Mouse (Mus musculus) heart, embryonic 12.5 days (tissue): Measurements from ENCODE around the gene Trim32. TPM values are rescaled to one million over a fixed set of nuclear protein-coding genes. Genes with fewer than 3 reads are reported as not detected.

Experiments used
- ATAC-seq: fragments of 200-750 bp; cut with Nextera tagmentation; 2 replicates; pipeline ENCODE4 v1.8.0; 2017; ENCODE audit warnings: moderate TSS enrichment, moderate library complexity; ENCODE audit not compliant: insufficient number of reproducible peaks, low FRiP score
- H3K27ac ChIP-seq: fragments of 300-500 bp; sonication (generic); 2 replicates; pipeline ENCODE4 v1.5.1; 2016; ENCODE audit warnings: mild to moderate bottlenecking, moderate library complexity; ENCODE audit not compliant: poor library complexity, severe bottlenecking
- H3K27me3 ChIP-seq: fragments of 300-500 bp; sonication (generic); replicated peaks from 2 replicates; pipeline ENCODE4 v1.6.1; 2016; ENCODE audit warnings: mild to moderate bottlenecking, moderate library complexity
- H3K36me3 ChIP-seq: fragments of 300-500 bp; sonication (generic); 2 replicates; pipeline ENCODE4 v1.6.1; 2016; ENCODE audit warnings: mild to moderate bottlenecking, moderate library complexity
- H3K4me1 ChIP-seq: fragments of 300-500 bp; sonication (generic); replicated peaks from 2 replicates; pipeline ENCODE4 v1.6.1; 2016; ENCODE audit warnings: mild to moderate bottlenecking
- H3K4me2 ChIP-seq: fragments of 300-500 bp; sonication (generic); 2 replicates; pipeline ENCODE4 v1.6.1; 2016; ENCODE audit warnings: mild to moderate bottlenecking, moderate library complexity
- H3K4me3 ChIP-seq: fragments of 300-500 bp; sonication (generic); 2 replicates; pipeline ENCODE4 v1.5.1; 2016; ENCODE audit warnings: mild to moderate bottlenecking
- H3K9ac ChIP-seq: fragments of 300-500 bp; sonication (generic); 2 replicates; pipeline ENCODE4 v1.6.1; 2016; ENCODE audit warnings: mild to moderate bottlenecking, moderate library complexity
- H3K9me3 ChIP-seq: fragments of 300-500 bp; sonication (generic); replicated peaks from 2 replicates; pipeline ENCODE4 v1.6.1; 2016; ENCODE audit warnings: mild to moderate bottlenecking, moderate library complexity
- WGBS: fragments of 180-500 bp; shearing (Covaris S2); methylation state at CpG from one replicate; pipeline ENCODE4 v1.1.7; 2016; 5-methylcytosine and 5-hydroxymethylcytosine counted together
- polyA plus RNA-seq: library from polyadenylated mRNA; unstranded; fragments of >200 nt; fragmentation: Nextera tagmentation; extraction: Ambion mirVana; gene quantifications from 2 replicates; pipeline ENCODE4 v1.2.1, GENCODE M21; 2016

Trim32 gene
- 37.3 and 39.5 TPM in 2 replicates for polyA plus RNA-seq

DNA sequence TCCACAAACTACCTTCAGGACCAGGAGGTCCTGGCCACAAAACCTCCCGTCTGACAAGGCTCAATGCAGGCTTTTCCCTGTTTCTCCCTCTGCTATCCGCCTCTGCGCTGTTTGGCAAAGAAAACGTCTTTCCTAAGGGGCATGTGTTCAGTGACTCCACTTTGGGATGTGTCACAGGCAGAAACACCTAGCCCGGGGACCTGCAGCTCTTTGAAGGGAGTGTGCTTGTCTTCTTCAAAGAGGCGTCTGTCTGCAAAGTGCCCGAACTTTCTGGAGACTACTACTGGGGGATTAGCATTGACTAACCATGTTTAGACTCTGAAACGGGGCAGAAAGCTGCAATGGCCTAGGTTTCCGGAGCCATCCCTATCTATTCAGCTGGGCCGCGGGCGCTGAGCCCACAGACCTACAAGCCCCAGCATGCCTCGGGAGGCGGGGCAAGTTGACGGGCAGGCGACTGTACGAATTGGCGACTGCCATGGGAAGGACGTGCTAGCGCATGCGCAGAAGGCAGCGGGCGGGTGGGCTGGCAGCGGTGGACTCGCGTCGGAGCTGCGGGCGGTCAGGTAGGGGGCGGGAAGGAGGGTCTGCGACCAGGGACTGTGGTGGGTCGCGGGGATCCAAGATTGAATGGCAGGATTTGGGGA lies at the start of gene Trim32:
Trim32 (plus strand) TSS at position 483 of the 647 bp plus-strand sequence.
- Histone ChIP-seq H3K9ac (peak within 1 kb of the TSS; percentile 94), H3K27me3 (no peaks in the 10 kb centered on the region), H3K9me3 (no peaks in the 10 kb centered on the region), H3K4me3 (peak within 1 kb of the TSS; percentile 90), H3K4me2 (peak within 1 kb of the TSS; percentile 88), H3K36me3 (no peaks in the 10 kb centered on the region), H3K4me1 (peaks cover 37% of the 10 kb centered on the region), H3K27ac (peak within 1 kb of the TSS; percentile 54; the same call in 1 of the 2 replicates)
- peak; percentile 93 for ATAC-seq
- WGBS, result 2% methylated on average over 33 of the region's 33 CpGs

DNA sequence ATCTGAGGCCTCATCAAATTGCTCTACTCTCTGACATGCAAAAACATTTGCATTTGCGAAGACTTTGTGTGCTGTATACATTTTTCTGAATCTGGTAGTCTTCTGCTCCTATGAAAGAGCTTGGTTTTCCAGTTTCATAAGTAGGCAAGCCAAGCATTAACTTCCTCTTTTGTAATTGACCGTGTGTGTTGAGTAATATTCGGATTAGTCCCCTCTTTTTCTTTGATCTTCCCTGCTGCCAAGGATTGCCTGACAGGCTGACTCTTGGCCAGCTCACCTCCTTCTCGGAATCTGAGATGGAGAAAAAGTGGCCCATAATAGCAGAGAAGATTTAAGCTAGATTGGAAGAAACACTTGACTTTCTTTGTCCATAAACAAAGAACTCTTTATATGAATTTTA lies 39.3 kb upstream of the Trim32 start:
- Histone ChIP-seq H3K27me3 (no peaks in the 10 kb centered on the region), H3K27ac (no peak overlapping the region), H3K4me3 (no peak overlapping the region), H3K4me2 (no peak overlapping the region), H3K36me3 (no peaks in the 10 kb centered on the region), H3K9ac (no peak overlapping the region), H3K9me3 (no peaks in the 10 kb centered on the region), H3K4me1 (no peaks in the 10 kb centered on the region)
- WGBS, result 75% methylated on average over 4 of the region's 4 CpGs
- no peak for ATAC-seq

DNA sequence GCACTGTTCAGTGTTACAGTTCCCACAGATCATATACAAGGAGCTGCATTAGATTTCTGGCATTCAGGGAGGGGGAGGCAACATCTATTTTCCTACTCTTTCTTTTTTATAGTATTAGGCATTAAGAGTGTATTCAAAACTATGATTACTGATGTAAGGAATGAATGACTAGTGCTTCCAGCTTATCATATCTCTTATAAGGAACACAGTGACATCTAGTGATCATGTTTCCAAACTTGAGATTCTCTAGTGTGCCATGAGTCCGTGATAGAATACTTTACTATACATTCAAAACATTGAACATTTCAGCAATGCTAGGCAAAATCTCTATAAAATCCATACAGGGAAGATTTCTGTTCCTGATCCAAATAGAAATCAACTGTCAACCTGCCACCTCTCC lies 24.5 kb upstream of the Trim32 start:
- WGBS, result 65% methylated on average over 1 of the region's 1 CpGs
- Histone ChIP-seq H3K4me2 (no peak overlapping the region), H3K4me1 (no peaks in the 10 kb centered on the region), H3K4me3 (no peak overlapping the region), H3K36me3 (no peaks in the 10 kb centered on the region), H3K9me3 (no peaks in the 10 kb centered on the region), H3K27ac (no peak overlapping the region), H3K9ac (no peak overlapping the region), H3K27me3 (no peaks in the 10 kb centered on the region)
- no peak for ATAC-seq

DNA sequence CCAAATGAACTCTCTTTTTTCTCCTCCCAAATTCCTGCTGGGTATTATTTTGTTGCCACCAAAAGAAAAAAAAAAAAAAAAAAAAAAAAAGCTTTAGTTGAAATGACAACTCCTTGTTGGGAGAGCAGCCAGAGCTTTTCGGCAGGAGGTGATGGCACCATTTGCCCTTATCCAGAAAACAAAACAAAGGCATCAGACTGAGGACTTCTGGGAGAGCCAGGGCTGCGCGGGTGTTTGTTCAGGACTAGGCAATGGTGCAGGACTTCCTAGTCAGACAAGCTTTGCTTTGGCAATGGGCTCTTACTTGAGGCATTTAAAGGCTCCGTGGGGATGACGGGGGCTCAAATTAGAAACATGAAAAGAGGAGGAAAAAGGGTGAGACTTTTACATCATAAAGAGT lies 17.8 kb upstream of the Trim32 start:
- Histone ChIP-seq H3K4me3 (no peak overlapping the region), H3K27me3 (no peaks in the 10 kb centered on the region), H3K36me3 (no peaks in the 10 kb centered on the region), H3K9ac (no peak overlapping the region), H3K4me2 (no peak overlapping the region), H3K9me3 (no peaks in the 10 kb centered on the region), H3K4me1 (peaks cover 8% of the 10 kb centered on the region; the same call in 1 of the 2 replicates), H3K27ac (no peak overlapping the region)
- 37% methylated on average over 5 of the region's 5 CpGs for WGBS
- ATAC-seq, result no peak

DNA sequence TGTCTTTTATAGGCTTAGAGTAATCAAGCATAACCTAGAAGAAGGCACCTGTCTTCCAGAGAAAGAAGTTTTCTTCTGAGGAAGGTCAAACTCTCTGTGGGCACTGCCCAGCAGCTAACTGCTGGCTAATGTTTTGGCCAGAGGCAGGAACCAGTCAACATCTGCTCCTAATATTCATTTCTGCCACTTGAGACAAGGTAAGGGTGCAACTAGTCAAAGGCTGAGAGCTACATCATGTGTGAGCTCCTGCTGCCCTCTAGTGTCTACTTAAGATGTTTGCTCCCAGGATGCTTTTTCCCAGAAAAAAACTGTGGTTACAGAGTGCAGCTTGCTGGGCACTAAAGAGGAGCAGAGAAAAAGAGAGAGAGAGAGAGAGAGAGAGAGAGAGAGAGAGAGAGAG lies 15.0 kb upstream of the Trim32 start:
- H3K27ac ChIP-seq, result no peak overlapping the region
- H3K9me3 ChIP-seq, result no peaks in the 10 kb centered on the region
- no peak overlapping the region for H3K9ac ChIP-seq
- ATAC-seq, result no peak
- H3K4me1 ChIP-seq, result peaks cover 8% of the 10 kb centered on the region; the same call in 1 of the 2 replicates
- no peak overlapping the region for H3K4me3 ChIP-seq
- no peaks in the 10 kb centered on the region for H3K36me3 ChIP-seq
- H3K27me3 ChIP-seq, result no peaks in the 10 kb centered on the region
- no peak overlapping the region for H3K4me2 ChIP-seq

DNA sequence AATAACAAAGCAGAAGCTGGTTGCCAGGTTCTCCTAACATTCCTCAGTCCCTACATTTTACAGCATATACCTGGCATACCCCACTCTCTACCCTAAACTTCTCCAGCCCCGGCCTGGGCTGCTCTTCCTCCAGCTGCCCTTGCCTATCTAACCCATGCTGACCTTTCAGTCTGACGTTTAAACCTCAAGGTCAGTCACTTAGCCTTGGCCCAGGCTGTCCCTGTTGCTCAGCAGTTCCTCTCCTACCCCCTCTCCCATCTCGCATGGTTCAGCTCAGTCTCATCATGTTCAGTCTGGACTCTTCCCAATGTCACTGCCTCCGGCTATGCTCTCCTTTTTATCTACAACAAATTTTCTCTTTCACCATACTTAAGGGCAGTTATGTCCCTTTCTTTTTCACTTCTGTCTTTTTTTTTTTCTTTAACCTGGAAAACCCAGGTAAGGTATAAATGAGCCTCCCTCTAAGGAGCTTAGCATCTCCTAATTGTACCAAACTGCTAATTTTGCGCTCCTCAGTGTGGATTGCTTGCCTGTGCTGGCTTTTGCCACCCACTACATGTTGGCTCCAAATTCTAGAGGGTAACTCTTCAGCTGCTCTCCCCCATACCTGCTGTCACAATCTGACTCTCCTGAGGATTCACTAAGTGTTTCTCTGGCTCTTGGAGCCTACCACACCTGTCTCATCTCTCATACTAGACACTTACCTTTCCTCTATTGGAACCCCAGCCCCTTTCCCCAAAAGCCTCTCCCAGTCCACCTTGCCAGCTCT lies 10.0 kb upstream of the Trim32 start:
- Histone ChIP-seq H3K4me1 (no peaks in the 10 kb centered on the region), H3K27me3 (no peaks in the 10 kb centered on the region), H3K27ac (no peak overlapping the region), H3K9me3 (no peaks in the 10 kb centered on the region), H3K4me3 (no peak overlapping the region), H3K9ac (no peak overlapping the region), H3K4me2 (no peak overlapping the region), H3K36me3 (no peaks in the 10 kb centered on the region)
- 62% methylated on average over 5 of the region's 5 CpGs for WGBS
- no peak for ATAC-seq

DNA sequence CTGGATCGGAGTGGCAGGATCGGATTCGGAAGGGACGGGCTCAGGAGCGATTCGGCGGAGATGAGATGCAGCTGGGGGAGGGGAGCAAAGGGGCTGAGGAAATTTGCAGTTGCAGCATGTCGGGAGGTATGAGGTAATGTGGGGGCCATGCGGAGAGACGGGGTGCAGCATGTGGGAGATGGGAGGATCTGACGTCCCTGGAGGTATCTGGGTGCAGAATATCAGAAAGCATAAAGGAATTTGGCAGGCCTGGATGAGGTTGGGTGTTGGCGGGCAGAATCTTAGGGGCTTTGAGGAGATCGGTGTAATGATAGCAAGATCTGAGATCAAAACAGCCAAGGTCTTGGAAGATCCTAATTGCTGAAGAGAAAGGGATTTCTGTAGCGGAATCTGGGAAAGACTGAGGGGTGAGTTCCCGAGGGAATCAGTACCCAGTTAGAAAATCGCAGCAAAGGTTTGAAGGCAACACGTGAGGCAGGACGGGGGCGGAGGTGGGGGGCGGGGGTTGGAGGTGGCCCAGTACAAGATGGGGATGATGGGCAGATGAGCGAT lies 441 bp downstream of the Trim32 start:
- Histone ChIP-seq H3K27ac (peak overlapping the region; percentile 54; the same call in 1 of the 2 replicates), H3K4me3 (peak overlapping the region; percentile 90)

DNA sequence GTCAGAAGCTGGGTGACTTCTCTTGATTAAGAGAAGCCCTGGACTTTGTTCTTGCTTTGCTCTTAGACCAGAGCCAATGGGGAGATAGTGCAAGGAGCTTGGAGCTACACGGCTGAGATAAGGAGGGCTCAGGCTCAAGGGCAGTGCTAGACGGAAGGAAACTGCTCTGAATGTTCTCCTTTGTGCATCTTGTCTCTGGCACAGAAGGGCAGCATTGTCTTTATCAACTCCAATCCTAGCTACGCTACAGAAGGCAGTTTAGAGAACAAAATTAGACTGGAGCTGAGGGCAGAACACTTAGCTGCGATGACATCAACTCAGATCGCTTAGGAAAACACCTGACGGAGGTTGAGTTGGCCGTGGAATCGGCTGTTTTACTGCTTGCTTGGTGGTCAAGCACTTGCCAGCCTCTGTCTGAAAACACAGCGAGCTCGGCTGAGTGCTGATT lies 2.4 kb downstream of the Trim32 start:
- WGBS, result 19% methylated on average over 10 of the region's 10 CpGs
- H3K4me1 ChIP-seq, result peaks cover 44% of the 10 kb centered on the region
- H3K36me3 ChIP-seq, result no peaks in the 10 kb centered on the region
- H3K9ac ChIP-seq, result 0 out of 2 replicates have a peak overlapping the region, but pooled peaks have one; percentile 50
- no peak for ATAC-seq
- peak overlapping the region; percentile 26 for H3K4me3 ChIP-seq
- H3K4me2 ChIP-seq, result peak overlapping the region; percentile 64
- no peaks in the 10 kb centered on the region for H3K27me3 ChIP-seq
- H3K9me3 ChIP-seq, result no peaks in the 10 kb centered on the region
- peak overlapping the region; percentile 59 for H3K27ac ChIP-seq

More for the DNA sequence above, 441 bp downstream of the Trim32 start:
- WGBS, result under 1% methylated on average over 21 of the region's 21 CpGs
- ATAC-seq, result peak; percentile 67
- Histone ChIP-seq H3K4me2 (peak overlapping the region; percentile 88), H3K9me3 (no peaks in the 10 kb centered on the region), H3K36me3 (no peaks in the 10 kb centered on the region), H3K4me1 (peaks cover 41% of the 10 kb centered on the region), H3K27me3 (no peaks in the 10 kb centered on the region), H3K9ac (peak overlapping the region; percentile 94)

DNA sequence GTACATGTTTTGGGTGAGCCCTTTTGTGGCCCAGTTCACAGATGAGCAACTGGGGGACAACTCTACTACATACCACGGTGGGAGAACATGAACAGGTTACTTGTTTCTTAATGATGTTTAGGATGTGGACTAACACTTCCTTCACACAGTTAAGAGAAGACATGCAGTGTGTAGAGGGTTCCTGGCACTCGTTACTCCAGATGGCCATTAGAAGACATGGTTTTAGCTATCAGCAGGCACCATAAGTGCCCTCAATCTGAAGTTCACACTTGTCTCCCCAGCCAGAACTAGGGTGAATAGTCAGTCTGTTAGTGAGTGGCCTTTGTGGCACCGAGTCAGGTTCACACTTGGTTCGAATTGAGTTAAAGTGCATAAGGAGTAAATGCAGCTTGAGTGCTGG lies 3.3 kb downstream of the Trim32 start:
- peaks cover 44% of the 10 kb centered on the region for H3K4me1 ChIP-seq
- no peak overlapping the region for H3K4me3 ChIP-seq
- H3K9me3 ChIP-seq, result no peaks in the 10 kb centered on the region
- no peak overlapping the region for H3K4me2 ChIP-seq
- ATAC-seq, result no peak
- H3K27ac ChIP-seq, result no peak overlapping the region
- no peak overlapping the region for H3K9ac ChIP-seq
- 79% methylated on average over 4 of the region's 4 CpGs for WGBS
- H3K27me3 ChIP-seq, result no peaks in the 10 kb centered on the region
- H3K36me3 ChIP-seq, result peaks cover 2% of the 10 kb centered on the region

DNA sequence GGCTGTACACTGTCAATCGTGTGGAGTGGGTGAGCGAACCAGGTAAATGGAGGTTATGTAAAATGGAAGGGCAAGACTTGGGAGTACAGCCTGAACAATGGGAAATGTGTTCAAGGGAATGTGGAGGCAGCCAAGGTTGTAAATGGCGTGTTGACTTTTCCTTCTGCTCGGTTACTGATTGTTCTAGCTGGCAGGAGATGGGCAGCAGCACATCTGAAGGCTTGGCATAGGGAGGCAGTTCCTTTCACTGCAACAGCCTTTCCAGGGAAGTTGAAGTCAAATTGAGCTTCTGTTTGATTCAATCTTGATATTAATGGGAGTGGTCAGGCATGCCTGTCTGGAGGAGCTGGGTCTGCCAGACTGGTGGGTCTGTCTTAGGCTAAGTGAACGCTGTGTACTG lies 5.5 kb downstream of the Trim32 start:
- Histone ChIP-seq H3K4me2 (no peak overlapping the region), H3K9me3 (no peaks in the 10 kb centered on the region), H3K9ac (no peak overlapping the region), H3K4me1 (peaks cover 42% of the 10 kb centered on the region), H3K27ac (no peak overlapping the region), H3K4me3 (no peak overlapping the region), H3K36me3 (peaks cover 24% of the 10 kb centered on the region), H3K27me3 (no peaks in the 10 kb centered on the region)
- no peak for ATAC-seq
- 74% methylated on average over 5 of the region's 5 CpGs for WGBS

DNA sequence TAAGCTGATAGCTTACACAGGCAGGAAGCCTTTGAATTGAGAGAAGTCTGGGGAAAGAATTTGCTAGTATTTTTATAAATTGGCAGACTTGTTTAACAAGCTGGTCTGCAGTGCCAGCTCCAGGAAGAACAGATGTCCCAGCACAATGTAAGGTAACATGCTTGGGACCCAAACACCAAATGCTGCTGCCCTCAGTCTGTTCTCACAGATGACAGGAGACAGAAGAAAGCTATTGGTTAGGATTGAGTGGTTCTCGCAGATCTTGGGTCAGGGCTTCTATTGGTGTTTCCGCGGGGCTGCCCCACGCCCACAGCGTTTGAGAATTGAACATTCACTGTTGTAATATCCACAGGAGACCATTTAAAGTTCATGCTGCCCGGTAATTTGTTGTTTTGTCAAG lies 6.1 kb downstream of the Trim32 start:
- Histone ChIP-seq H3K27ac (no peak overlapping the region), H3K36me3 (peaks cover 30% of the 10 kb centered on the region), H3K4me2 (no peak overlapping the region)

More for the DNA sequence above, 6.1 kb downstream of the Trim32 start:
- Histone ChIP-seq H3K9me3 (no peaks in the 10 kb centered on the region), H3K4me3 (no peak overlapping the region), H3K4me1 (peaks cover 38% of the 10 kb centered on the region), H3K27me3 (no peaks in the 10 kb centered on the region), H3K9ac (no peak overlapping the region)
- ATAC-seq, result no peak
- WGBS, result 90% methylated on average over 6 of the region's 6 CpGs
